Mouse (Mus musculus) gonadal fat pad, adult 2 months (tissue): ENCODE measurements around the gene Ssu72. TPM values are rescaled to one million over a fixed set of nuclear protein-coding genes. Genes with fewer than 3 reads are reported as not detected.
"Not testable (repeated sequence)": the region's sequence is repeated elsewhere in the genome, so short reads cannot be mapped to it uniquely, and the experiment has no call there.

ENCODE experiments used
- DNase-seq: peaks from one replicate; pipeline ENCODE4 v3.0.0-alpha.2; 2012; ENCODE audit warnings: low read depth
- polyA plus RNA-seq: library from polyadenylated mRNA; depleted of rRNA; stranded (reverse); fragments of >200 nt; gene quantifications from 2 replicates; pipeline ENCODE4 v1.2.3, GENCODE M21; 2012; rRNA removed

Ssu72 gene
- polyA plus RNA-seq, result 105 and 122 TPM in 2 replicates

- DNase-seq, result no peak
Measured at GRCm38 (mm10) chr4:155704721-155705591, at the start of gene Ssu72. TSS of gene Ssu72 (plus strand) at chr4:155704800.

- DNase-seq, result no peak
Measured at GRCm38 (mm10) chr4:155656214-155656751, 48.3 kb upstream of the Ssu72 start.

- DNase-seq, result no peak
Measured at GRCm38 (mm10) chr4:155658961-155659360, 45.6 kb upstream of the Ssu72 start.

- DNase-seq, result no peak
Measured at GRCm38 (mm10) chr4:155660641-155661040, 44.0 kb upstream of the Ssu72 start.

GRCm38 (mm10) chr4:155666903-155667302 is 37.7 kb upstream of the Ssu72 start:
- DNase-seq, result no peak

DNA sequence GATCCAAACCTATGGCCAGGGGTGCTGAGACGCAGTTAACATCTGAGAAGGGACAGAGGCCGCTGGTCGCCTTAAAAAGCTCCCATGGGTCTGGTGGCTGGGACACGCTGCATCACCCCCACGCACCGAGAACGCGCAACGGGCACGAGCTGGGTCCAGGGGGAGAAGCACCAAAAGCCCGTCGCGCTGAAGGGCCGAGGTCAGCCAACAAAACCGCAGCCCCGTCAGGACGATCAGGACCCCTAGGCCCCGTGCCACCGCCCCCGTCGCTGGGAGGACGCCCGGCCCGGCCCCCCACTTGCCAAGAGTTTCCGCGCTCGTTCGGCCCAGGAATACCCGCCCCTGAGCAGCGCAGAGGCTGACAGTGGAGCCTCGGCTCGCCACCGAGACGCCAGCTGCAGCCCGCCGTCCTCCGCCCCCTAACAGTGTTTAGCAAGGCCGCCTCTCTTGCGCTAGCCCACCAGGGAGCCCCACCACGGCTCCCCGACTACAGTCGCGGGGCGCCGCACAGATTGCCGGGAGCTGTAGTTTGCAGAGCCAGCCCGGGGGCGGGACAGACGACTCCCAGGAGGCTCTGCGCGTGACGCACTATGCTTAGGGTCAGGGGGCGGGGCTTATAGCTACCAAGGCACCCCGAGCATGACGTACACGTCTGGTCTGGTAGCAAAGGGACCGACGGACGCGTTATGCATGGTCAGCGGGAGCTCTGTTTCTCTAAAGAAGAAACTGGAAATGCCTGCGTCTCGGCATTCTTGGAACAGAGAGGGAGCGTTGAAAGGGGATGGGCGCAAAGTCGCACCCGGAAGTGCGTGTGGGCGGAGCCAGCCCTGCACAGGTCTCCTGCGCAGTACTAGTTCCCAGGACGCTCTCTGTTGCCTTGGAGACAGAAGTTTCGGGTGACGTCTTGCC is 35.7 kb upstream of the Ssu72 start, which contains the start of gene Mib2:
Mib2 (minus strand) TSS at position 510 of the 909 bp plus-strand sequence.
- DNase-seq, result peak; percentile 72

GRCm38 (mm10) chr4:155669598-155670075 is 35.0 kb upstream of the Ssu72 start:
- DNase-seq, result no peak

DNA sequence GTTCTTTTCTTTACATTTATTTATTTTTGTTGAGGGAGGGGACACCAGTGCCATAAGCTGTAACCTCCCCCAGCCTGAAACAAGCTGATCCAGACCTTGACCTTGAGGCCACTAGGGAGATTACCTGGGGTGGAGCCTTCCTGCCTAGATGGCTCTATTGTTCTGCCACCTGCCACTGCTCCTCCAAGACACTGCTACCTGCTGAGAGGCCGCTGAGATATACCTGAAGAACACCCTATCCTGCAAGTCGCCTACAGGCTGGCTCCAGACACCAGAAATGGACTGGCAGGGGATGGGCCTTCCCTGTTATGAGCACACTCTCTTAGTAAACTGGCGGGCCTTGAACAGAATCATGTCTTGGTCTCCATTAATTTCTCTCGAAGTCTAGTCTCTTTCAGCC is 34.4 kb upstream of the Ssu72 start:
- DNase-seq, result not testable (repeated sequence)

DNA sequence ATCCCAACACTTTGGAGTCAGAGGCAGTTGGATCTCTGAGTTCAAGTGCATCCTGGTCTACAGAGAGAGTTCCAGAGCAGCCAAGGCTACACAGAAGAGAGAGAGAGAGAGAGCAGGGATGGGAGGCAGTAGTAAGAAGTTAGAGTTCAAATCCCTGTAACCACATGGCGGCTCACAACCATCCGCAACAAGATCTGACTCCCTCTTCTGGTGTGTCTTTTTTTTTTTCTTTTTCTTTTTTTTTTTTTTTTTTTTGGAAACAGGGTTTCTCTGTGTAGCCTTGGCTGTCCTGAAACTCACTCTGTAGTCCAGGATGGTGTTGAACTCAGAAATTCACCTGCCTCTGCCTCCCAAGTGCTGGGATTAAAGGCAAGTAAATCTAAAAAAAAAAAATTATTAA is 32.5 kb upstream of the Ssu72 start:
- no peak for DNase-seq

DNA sequence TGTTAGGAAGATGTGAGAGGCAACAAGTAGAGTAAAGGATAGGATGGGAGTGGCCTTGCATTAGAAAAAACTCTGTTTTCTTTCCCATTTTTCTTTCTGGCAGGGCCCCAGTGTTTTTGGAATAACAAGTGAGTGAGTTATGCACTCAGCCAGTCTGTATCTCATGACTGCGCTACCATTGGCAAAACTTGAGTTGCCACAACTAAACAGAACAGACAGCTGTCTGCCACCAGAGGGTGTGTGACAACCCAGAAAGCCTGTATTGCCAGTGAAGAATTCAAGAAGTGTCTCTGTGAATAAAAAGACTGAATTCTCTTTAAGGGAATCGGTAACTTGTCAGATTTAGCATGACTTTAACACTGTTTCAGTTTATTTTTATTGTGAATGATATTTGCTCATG is 28.6 kb upstream of the Ssu72 start:
- DNase-seq, result no peak

DNA sequence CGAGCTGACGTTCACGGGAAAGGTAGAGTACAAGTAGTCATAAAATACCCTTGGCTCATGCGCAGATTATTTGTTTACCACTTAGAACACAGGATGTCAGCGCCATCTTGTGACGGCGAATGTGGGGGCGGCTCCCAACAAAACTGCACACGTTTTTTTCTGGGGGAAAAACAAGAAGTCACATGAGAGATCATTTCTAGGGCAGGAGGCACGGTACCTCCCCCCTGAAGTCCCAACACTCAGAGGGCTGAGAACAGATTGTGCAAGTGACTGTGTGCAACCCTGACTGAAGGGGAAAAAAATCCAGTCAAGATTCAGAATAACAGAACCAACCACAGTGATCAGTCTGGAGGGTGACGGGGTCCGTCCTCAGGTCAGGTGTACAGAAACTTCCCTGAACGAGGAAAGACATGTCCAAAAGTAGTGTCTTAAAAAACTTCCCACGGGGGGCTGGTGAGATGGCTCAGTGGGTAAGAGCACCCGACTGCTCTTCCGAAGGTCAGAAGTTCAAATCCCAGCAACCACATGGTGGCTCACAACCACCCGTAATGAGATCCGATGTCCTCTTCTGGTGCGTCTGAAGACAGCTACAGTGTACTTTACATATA is 20.8 kb upstream of the Ssu72 start:
- DNase-seq, result not testable (repeated sequence)

DNA sequence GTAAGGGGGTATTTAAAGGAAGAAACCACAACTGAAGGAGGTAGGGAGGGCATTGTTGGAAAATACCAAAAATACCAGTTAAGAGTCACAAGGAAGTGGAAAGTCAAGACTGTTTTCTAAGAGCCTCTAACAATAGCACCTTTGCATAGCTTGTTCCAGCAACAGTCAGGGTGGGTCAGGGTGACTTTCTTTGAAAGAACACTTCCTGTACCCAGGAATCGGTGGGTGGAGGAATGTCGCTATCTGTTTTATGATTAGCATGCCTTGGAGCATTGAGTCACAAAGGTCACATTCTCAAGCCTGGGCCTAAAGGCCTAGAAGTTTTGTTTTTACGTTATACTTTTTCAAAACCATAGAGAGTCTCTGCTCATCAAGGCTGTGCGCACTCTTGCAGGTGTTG is 16.8 kb upstream of the Ssu72 start:
- DNase-seq, result not testable (repeated sequence)

- DNase-seq, result no peak
Measured at GRCm38 (mm10) chr4:155690571-155691375, 13.8 kb upstream of the Ssu72 start.

DNA sequence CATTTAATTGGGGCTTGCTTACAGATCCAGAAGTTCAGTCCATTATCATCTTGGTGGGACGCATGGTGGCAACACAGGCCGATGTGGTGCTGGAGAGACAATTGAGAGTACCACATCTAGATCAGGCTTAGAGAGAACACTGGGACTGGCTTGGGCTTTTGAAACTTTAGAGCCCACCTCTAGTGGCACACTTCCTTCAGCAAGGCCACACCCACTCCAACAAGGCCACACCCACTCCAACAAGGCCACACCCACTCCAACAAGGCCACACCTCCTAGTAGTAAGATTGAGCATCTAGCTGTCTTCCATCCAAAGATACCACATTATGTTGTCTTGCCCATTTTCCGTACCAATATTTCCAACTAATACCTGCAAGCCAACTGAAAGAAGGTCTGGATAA is 12.2 kb upstream of the Ssu72 start:
- no peak for DNase-seq

DNA sequence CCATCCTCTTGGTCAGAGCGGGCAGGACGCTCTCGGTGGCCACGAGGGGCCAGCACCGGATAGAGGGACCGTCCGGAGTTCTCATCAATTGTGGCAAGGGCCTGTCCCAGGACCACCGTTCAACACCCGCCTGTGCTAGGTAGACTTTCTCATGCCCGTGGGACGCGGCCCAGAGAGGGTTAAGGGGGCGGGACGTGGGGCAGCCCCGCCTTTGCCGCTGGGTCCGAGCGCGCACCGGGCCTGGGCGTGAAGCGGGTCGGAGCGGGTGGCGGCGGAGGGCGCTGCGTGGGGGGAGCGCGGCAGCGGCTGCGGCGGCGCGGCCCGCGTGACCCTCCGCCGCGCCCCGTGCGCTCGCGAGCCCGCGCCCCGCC is 10.5 kb upstream of the Ssu72 start, which contains the start of gene Fndc10:
Fndc10 (plus strand) TSS at position 232 of the 371 bp plus-strand sequence.
- DNase-seq, result no peak

DNA sequence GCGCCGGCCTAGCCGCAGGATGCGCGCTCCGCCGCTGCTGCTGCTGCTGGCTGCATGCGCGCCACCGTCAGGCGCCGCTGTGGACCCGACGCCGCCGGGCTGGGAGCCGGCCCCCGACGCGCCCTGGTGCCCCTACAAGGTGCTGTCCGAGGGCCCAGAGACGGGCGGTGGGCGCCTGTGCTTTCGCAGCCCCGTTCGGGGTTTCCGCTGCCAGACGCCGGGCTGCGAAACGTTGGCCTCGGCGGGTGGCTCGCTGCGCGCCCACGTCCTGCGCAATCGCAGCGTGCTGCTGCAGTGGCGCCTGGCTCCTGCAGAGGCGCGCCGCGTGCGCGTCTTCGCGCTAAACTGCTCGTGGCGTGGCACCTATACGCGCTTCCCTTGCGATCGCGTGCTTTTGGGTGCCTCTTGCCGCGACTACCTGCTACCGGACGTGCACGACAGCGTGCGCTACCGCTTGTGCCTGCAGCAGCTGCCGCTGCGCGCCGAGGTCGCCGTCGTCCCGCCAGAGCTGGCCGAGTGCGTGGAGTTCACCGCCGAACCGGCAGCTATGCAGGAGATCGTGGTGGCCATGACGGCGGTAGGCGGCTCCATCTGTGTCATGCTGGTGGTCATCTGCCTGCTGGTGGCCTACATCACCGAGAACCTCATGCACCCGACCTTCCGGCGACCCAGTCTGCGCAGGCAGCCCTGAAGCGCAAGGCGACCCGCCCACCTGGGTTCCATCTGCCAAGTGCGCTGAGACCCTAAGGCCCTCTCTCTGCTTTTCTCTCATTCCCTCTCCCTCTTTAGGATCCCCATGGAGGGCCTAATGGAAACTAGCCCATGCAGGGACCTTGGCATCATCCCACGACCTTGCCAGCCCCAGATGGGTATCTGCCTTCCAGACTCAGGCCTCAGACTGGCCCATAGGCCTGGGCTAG is 9.9 kb upstream of the Ssu72 start:
- no peak for DNase-seq

DNA sequence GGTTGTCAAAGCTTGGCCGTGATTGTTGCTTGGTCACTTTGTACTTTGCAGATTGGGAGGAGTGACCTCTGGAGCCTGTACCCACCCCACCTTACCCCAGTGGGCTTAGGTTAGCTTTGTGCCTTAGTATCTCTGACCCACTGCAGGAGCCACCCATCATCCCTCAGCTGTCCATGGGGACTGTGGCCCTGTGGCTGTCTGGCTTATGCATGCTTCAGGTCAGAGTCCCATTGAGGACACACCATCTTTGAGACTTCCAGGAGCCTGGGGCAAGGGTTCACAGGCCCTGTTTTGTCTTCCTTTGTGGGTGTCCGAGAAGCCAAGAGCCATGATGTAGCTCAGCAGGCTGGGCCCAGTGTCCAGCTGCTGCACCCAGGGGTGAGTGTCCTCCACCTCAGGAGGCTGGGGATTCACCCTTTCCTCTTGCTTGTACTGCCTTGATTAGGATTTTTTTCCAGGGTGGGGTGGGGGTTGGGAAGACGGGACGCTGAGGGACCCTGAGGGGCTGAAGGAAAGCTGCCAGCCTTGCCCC is 9.0 kb upstream of the Ssu72 start:
- DNase-seq, result no peak

DNA sequence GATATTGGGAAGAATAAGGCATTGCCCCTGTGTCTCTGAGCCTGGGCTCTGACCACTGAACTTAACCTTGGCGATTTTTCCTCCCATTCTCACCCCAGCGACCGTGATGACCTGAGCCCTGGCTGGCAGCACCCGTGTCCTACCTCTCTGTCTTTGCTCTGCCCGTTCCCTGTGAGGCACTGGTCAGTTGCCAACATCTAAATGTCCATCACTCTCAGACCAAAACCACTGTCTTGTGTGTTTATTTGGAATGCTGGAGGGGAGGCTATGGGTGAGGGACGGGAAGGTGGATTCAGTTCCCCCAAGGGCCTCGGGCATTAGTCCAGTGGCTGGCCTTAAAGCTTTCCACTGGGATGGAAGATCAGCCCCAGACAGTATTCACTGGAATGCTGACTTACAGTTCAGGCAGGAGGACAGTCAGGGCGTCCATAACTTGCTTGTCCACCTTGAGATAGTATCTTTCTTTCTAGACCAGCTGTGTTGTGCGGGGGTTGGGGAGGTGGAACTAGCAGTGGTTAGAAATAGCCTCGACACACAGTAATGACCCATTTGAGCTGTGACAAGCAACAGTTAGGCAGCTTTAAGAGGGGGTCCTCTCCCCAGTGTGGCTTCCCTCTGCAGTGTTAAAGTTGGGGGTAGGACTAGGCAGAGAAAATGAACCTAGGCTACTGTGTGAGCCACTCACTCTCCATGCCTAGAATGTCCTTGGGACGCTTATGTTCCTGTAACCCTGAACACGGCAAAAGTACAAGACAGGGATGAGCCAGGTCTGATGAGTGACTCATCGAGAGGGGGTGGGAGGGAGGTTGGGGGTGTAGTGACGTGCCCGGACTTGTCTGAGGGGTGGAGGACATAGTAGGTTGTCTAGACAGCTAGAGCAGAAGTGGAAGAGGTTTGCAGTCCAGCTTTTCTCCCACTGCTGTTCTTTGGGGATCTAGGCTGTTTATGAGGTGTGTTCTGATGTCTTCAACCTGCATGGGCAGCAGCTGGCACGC is 8.0 kb upstream of the Ssu72 start:
- DNase-seq, result peak; percentile 68
